8 mouse cellular contexts compared by ENCODE assay signal in the genomic region with DNA sequence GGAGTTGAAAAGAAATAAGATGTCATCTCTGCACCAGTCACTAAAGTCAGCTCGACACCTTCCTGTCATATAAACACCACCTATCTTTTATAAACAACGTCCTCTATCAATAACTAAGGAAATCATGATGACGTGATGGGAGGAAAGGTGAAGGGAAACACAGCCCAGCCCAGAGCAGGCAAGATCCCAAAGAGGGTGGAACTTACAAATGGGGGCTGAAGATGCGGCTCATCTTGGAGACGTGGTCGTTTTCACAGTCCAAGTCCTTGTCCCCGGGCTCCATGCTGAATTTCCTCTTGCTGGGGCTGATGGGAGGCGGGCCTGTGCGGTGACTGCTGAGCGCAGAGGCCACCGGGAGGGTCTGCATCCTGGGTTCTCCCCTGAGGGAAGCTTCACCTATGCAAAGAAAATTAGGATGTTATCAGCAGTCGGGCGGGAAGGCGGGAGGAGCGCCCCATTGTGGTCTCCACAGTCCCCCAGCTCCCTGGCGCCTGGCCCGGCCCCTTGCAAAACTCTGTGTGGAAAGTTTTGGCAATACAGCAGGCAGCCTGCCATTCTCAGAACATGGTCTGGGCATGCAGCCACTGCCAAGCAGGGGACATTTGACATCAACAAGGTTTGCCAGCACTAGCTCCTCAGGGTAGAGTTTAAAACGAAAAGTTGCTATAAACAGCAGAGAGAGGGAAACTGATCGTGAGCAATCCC.
DNase-seq lines count a peak whose midpoint lies in the region; ATAC-seq and TF ChIP-seq lines count a peak whose summit lies in the region.

No protein-coding gene starts in this region.

- peaks cover 56% of the 10 kb centered on the region for H3K4me1 ChIP-seq in forebrain, embryonic 16.5 days (replicated peaks; ENCODE audit: control insufficient read depth, insufficient read depth, low read length)
- peaks cover 64% of the 10 kb centered on the region for H3K4me1 ChIP-seq in lung, embryonic 14.5 days (ENCODE audit: insufficient read depth)

- H3K4me3 ChIP-seq in forebrain, embryonic 16.5 days (replicated peaks; ENCODE audit: low read length) = no peak overlapping the region
- no peak overlapping the region for H3K4me3 ChIP-seq in lung, embryonic 14.5 days (ENCODE audit: low read depth, low read length)

- intact Hi-C loops in heart, postnatal 25 days (cut with DNase I) = loop anchor here (2.0 kb wide), 1 partner anchor 14 kb away; no protein-coding TSS in a partner anchor

- ATAC-seq in forebrain, embryonic 16.5 days = peak; percentile 53
- 0 out of 2 replicates have a peak, but pooled peaks have one; percentile 16 for ATAC-seq in lung, embryonic 14.5 days (ENCODE audit: insufficient read depth)
- ATAC-seq in erythroblast, adult 5-6 weeks (replicated peaks; ENCODE audit: low FRiP score, poor library complexity, severe bottlenecking) = no peak

- peak; percentile 67 for DNase-seq in urinary bladder, adult 2 months (ENCODE audit: low spot score)
- DNase-seq in urinary bladder, postnatal 10 days (ENCODE audit: low spot score) = no peak
- DNase-seq in heart, postnatal 25 days (ENCODE audit: low spot score) = peak; percentile 83
- peak; percentile 85 to 87 for DNase-seq in layer of hippocampus, adult 8-10 months (ENCODE audit: low spot score in 2 of 2)
- DNase-seq in lung, embryonic 14.5 days = peak; percentile 90
- peak; percentile 84 for DNase-seq in ovary, postnatal 36 days (ENCODE audit: low spot score)

- H3K9me3 ChIP-seq in forebrain, embryonic 16.5 days (ENCODE audit: control insufficient read depth, low read length) = no peaks in the 10 kb centered on the region
- H3K9me3 ChIP-seq in lung, embryonic 14.5 days (ENCODE audit: low read depth, low read length) = no peaks in the 10 kb centered on the region

- peak; percentile 21; the same call in 1 of the 2 replicates for TF ChIP-seq CTCF in lung, embryonic 14.5 days (IDR thresholded peaks at IDR 0.05; ENCODE audit: low read depth)

- WGBS in forebrain, embryonic 16.5 days = 22% methylated on average over 19 of the region's 19 CpGs
- whole genome bisulfite sequencing in lung, embryonic 14.5 days = 17% methylated on average over 19 of the region's 19 CpGs

- H3K27me3 ChIP-seq in forebrain, embryonic 16.5 days (replicated peaks; ENCODE audit: control insufficient read depth, insufficient read depth, low read length) = no peaks in the 10 kb centered on the region
- no peaks in the 10 kb centered on the region for H3K27me3 ChIP-seq in lung, embryonic 14.5 days (ENCODE audit: insufficient read depth, low read length)

- no peaks in the 10 kb centered on the region for H3K36me3 ChIP-seq in forebrain, embryonic 16.5 days (ENCODE audit: control insufficient read depth, insufficient read depth)
- H3K36me3 ChIP-seq in lung, embryonic 14.5 days (ENCODE audit: insufficient read depth) = peaks cover 41% of the 10 kb centered on the region

- H3K9ac ChIP-seq in forebrain, embryonic 16.5 days (replicated peaks; ENCODE audit: low read depth, low read length) = no peak overlapping the region
- peak overlapping the region; percentile 20; the same call in 1 of the 2 replicates for H3K9ac ChIP-seq in lung, embryonic 14.5 days

- H3K4me2 ChIP-seq in forebrain, embryonic 16.5 days (ENCODE audit: low read length) = peak overlapping the region; percentile 40
- H3K4me2 ChIP-seq in lung, embryonic 14.5 days = peak overlapping the region; percentile 30

- H3K27ac ChIP-seq in forebrain, embryonic 16.5 days (ENCODE audit: low read length) = peak overlapping the region; percentile 71
- peak overlapping the region; percentile 80 for H3K27ac ChIP-seq in lung, embryonic 14.5 days (ENCODE audit: low read depth)
